In genomic region chr1:168425017-168425705, GRCm38 (mm10) we compare ENCODE assay signal across 9 mouse cellular contexts. TPM values are rescaled to one million over a fixed set of nuclear protein-coding genes. Genes with fewer than 3 reads are reported as not detected.
A peak's percentile ranks its signal among the peaks of the same experiment; 100 is the strongest.
DNase-seq lines count a peak whose midpoint lies in the region; ATAC-seq and TF ChIP-seq lines count a peak whose summit lies in the region.
"Had no signal": no experiment of that assay in that cellular context is flagged by ENCODE, and none has a peak within 500 bp of the region (broad histone marks: within the 10 kb centered on the region; RNA-seq: fewer than 3 reads in every experiment).

No protein-coding gene starts in this region.

- no peak for TF ChIP-seq EP300 in heart, adult 2 months (IDR thresholded peaks at IDR 0.05; ENCODE audit: insufficient read depth, low read depth, low read length)

- peaks cover 53% of the 10 kb centered on the region for H3K4me1 ChIP-seq in heart, embryonic 12.5 days (replicated peaks)
- peaks cover 6% of the 10 kb centered on the region for H3K4me1 ChIP-seq in heart, adult 2 months (ENCODE audit: control insufficient read depth, insufficient read depth, low read length)
- peaks cover 45% of the 10 kb centered on the region for H3K4me1 ChIP-seq in megakaryocyte, embryonic 14.5 days
- no peaks in the 10 kb centered on the region; the same call in 1 of the 2 replicates for H3K4me1 ChIP-seq in intestine, postnatal 0 days (replicated peaks; ENCODE audit: control insufficient read depth, insufficient read depth, low read length)
- peaks cover 27% of the 10 kb centered on the region for H3K4me1 ChIP-seq in stomach, embryonic 15.5 days

- TF ChIP-seq POLR2A in heart, adult 2 months (IDR thresholded peaks at IDR 0.05; ENCODE audit: insufficient read depth, low read depth, low read length), result no peak

- H3K27me3 ChIP-seq in heart, embryonic 12.5 days (replicated peaks), result no peaks in the 10 kb centered on the region
- no peaks in the 10 kb centered on the region for H3K27me3 ChIP-seq in heart, adult 2 months (ENCODE audit: control insufficient read depth, insufficient read depth, low read length)
- H3K27me3 ChIP-seq in megakaryocyte, embryonic 14.5 days (replicated peaks), result no peaks in the 10 kb centered on the region
- H3K27me3 ChIP-seq in intestine, postnatal 0 days (replicated peaks; ENCODE audit: control insufficient read depth, insufficient read depth, low read length), result no peaks in the 10 kb centered on the region
- no peaks in the 10 kb centered on the region for H3K27me3 ChIP-seq in stomach, embryonic 15.5 days (replicated peaks)

- peaks cover 2% of the 10 kb centered on the region; the same call in 1 of the 2 replicates for H3K79me2 ChIP-seq in heart, adult 2 months (replicated peaks; ENCODE audit: control insufficient read depth, insufficient read depth, low read length)

- TF ChIP-seq CTCF in heart, adult 2 months (IDR thresholded peaks at IDR 0.05), result no peak
- TF ChIP-seq CTCF in intestine, postnatal 0 days (IDR thresholded peaks at IDR 0.05; ENCODE audit: low read depth), result no peak

- peaks cover 22% of the 10 kb centered on the region for H3K36me3 ChIP-seq in heart, embryonic 12.5 days
- H3K36me3 ChIP-seq in heart, adult 2 months (ENCODE audit: control insufficient read depth, insufficient read depth, low read length), result peaks cover 18% of the 10 kb centered on the region
- H3K36me3 ChIP-seq in megakaryocyte, embryonic 14.5 days (replicated peaks; ENCODE audit: low read length), result peaks cover 44% of the 10 kb centered on the region
- no peaks in the 10 kb centered on the region for H3K36me3 ChIP-seq in intestine, postnatal 0 days (ENCODE audit: control insufficient read depth, insufficient read depth)
- peaks cover 12% of the 10 kb centered on the region; the same call in 1 of the 2 replicates for H3K36me3 ChIP-seq in stomach, embryonic 15.5 days

- ATAC-seq in heart, embryonic 12.5 days (ENCODE audit: insufficient number of reproducible peaks, low FRiP score), result no peak
- no peak for ATAC-seq in megakaryocyte, adult 5-6 weeks (ENCODE audit: poor library complexity, severe bottlenecking)
- no peak for ATAC-seq in intestine, postnatal 0 days
- ATAC-seq in stomach, embryonic 15.5 days (ENCODE audit: insufficient read depth, low FRiP score, low read depth), result no peak
- no peak for ATAC-seq in CD4-positive, CD25-positive, alpha-beta regulatory T cell, adult 4 months

- WGBS in heart, embryonic 12.5 days, result 45% methylated on average over 5 of the region's 5 CpGs
- WGBS in heart, adult 2 months, result 64% methylated on average over 5 of the region's 5 CpGs
- 58% methylated on average over 5 of the region's 5 CpGs for WGBS in intestine, postnatal 0 days
- WGBS in stomach, embryonic 15.5 days, result 33% methylated on average over 5 of the region's 5 CpGs

- DNase-seq in heart, adult 2 months, result no peak
- no peak for DNase-seq in left cerebral cortex, postnatal 10 days (ENCODE audit: extremely low spot score in 1 of 2, low spot score in 2 of 2)
- DNase-seq: thymus, postnatal 25 days had no signal

- 0 out of 2 replicates have a peak overlapping the region, but pooled peaks have one; percentile 1 for H3K27ac ChIP-seq in heart, embryonic 12.5 days (ENCODE audit: poor library complexity, severe bottlenecking)
- no peak overlapping the region for H3K27ac ChIP-seq in heart, adult 2 months
- no peak overlapping the region for H3K27ac ChIP-seq in intestine, postnatal 0 days (ENCODE audit: low read depth, low read length)
- H3K27ac ChIP-seq in stomach, embryonic 15.5 days, result no peak overlapping the region

- intact Hi-C loops in heart, adult 2 months (cut with DNase I), result loop anchor here (2.0 kb wide), 1 partner anchor 28 kb away; no protein-coding TSS in a partner anchor
- intact Hi-C loops in left cerebral cortex, postnatal 10 days (cut with DNase I), result loop anchor here (10.0 kb wide), 2 partner anchors 180 to 1030 kb away; no protein-coding TSS in a partner anchor

- H3K4me2 ChIP-seq in heart, embryonic 12.5 days, result peak overlapping the region; percentile 44
- 0 out of 2 replicates have a peak overlapping the region, but pooled peaks have one; percentile 18 for H3K4me2 ChIP-seq in intestine, postnatal 0 days (replicated peaks; ENCODE audit: low read depth)
- peak overlapping the region; percentile 55 for H3K4me2 ChIP-seq in stomach, embryonic 15.5 days

- peak overlapping the region; percentile 34; the same call in 1 of the 2 replicates for H3K9ac ChIP-seq in heart, embryonic 12.5 days
- H3K9ac ChIP-seq in heart, adult 2 months (ENCODE audit: low read depth, low read length), result no peak overlapping the region
- H3K9ac ChIP-seq in intestine, postnatal 0 days (ENCODE audit: low read depth, low read length), result no peak overlapping the region
- H3K9ac ChIP-seq in stomach, embryonic 15.5 days, result no peak overlapping the region

- no peaks in the 10 kb centered on the region for H3K9me3 ChIP-seq in heart, embryonic 12.5 days (replicated peaks)
- H3K9me3 ChIP-seq in megakaryocyte, embryonic 14.5 days, result no peaks in the 10 kb centered on the region
- H3K9me3 ChIP-seq in intestine, postnatal 0 days (ENCODE audit: control insufficient read depth), result no peaks in the 10 kb centered on the region
- H3K9me3 ChIP-seq in stomach, embryonic 15.5 days, result no peaks in the 10 kb centered on the region

- no peak overlapping the region for H3K4me3 ChIP-seq in heart, embryonic 12.5 days
- no peak overlapping the region for H3K4me3 ChIP-seq in heart, adult 2 months
- H3K4me3 ChIP-seq in megakaryocyte, embryonic 14.5 days (replicated peaks), result peak overlapping the region; percentile 83
- H3K4me3 ChIP-seq in intestine, postnatal 0 days (ENCODE audit: low read depth, low read length), result no peak overlapping the region
- no peak overlapping the region; the same call in 1 of the 2 replicates for H3K4me3 ChIP-seq in stomach, embryonic 15.5 days (replicated peaks)

RNA-seq across cellular contexts. Expression of gene Pbx1, which starts 6.9 kb away (rescaled TPM):
- polyA plus RNA-seq in heart, embryonic 12.5 days (2016; fragmentation: Nextera tagmentation; extraction: Ambion mirVana), result 26.2 and 26.3 TPM in 2 replicates
- total RNA-seq in heart, adult 2 months (2021), result 10 to 100 TPM; 52.8 to 54.7 TPM
- polyA plus RNA-seq in heart, adult 2 months (2012; rRNA removed), result 33.1 and 47.6 TPM in 2 replicates
- 49.8 and 80.6 TPM in 2 replicates for polyA plus RNA-seq in megakaryocyte, embryonic 14.5 days (2012; ENCODE audit: insufficient read depth, low replicate concordance)
- total RNA-seq in megakaryocyte, adult 5-6 weeks (2015), result 11.6 and 14.0 TPM in 2 replicates
- total RNA-seq in megakaryocyte, adult 5-6 weeks (2017), result 11.2 and 17.6 TPM in 2 replicates
- 9.8 and 11.4 TPM in 2 replicates for polyA plus RNA-seq in intestine, postnatal 0 days (2015; fragmentation: Nextera tagmentation; extraction: Ambion mirVana)
- polyA plus RNA-seq in stomach, embryonic 15.5 days (2015; fragmentation: Nextera tagmentation; extraction: Ambion mirVana), result 35.1 and 36.2 TPM in 2 replicates
- polyA plus RNA-seq in CD4-positive, CD25-positive, alpha-beta regulatory T cell, adult 4 months (2017; shearing (Covaris generic)), result under 1 TPM; 0.11 to 0.27 TPM
- 100 to 1,000 TPM; 164 to 181 TPM for total RNA-seq in left cerebral cortex, postnatal 10 days (2021)
